Mouse (Mus musculus): ENCODE results near the gene Pla2g15.

DNA sequence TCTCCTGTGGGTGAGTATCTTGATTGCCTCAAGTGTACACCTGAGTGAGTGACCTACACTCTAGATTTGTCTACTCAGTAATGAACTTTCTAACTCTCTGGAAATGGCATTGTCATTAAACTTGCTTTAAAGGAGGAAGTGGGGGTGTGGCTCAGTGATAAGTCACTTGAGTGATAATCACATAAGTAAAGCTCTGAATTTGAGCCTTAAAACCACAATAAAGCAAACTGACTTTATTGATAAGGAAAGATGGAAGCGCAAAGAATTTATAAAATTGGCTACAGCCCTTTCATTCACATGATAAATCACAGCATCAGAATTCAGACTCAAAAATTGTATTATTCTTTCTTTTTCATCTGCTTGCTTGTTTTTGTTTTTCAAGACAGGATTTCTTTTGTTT is 7.2 kb downstream of the Pla2g15 start:
- TF ChIP-seq CTCF (IDR thresholded peaks at IDR 0.05; ENCODE audit: low read depth, low read length) = no peak
- TF ChIP-seq POLR2A (IDR thresholded peaks at IDR 0.05; ENCODE audit: insufficient read depth, low read length) = no peak
